Mouse (Mus musculus) limb, embryonic 14.5 days (tissue): ENCODE measurements around the gene Cep350. TPM values are rescaled to one million over a fixed set of nuclear protein-coding genes. Genes with fewer than 3 reads are reported as not detected.

Source experiments
- ATAC-seq: fragments of 200-750 bp; cut with Nextera tagmentation; 2 replicates; pipeline ENCODE4 v1.8.0; 2017; ENCODE audit warnings: low read depth, moderate number of reproducible peaks, moderate TSS enrichment; ENCODE audit not compliant: low FRiP score
- DNase-seq: peaks from one replicate; pipeline ENCODE4 v3.0.0-alpha.2; 2015; ENCODE audit warnings: low spot score
- H3K27ac ChIP-seq: fragments of 300-500 bp; sonication (generic); replicated peaks from 2 replicates; pipeline ENCODE4 v1.5.1; 2014; ENCODE audit warnings: low read depth, mild to moderate bottlenecking, low read length, moderate library complexity, mixed read lengths
- H3K27me3 ChIP-seq: fragments of 300-500 bp; sonication (generic); 2 replicates; pipeline ENCODE4 v1.6.1; 2014; ENCODE audit warnings: low read length, mixed read lengths; ENCODE audit not compliant: control insufficient read depth, insufficient read depth
- H3K36me3 ChIP-seq: fragments of 300-500 bp; sonication (generic); 2 replicates; pipeline ENCODE4 v1.6.1; 2014; ENCODE audit warnings: mild to moderate bottlenecking, low read length, moderate library complexity, mixed read lengths; ENCODE audit not compliant: control insufficient read depth, insufficient read depth
- H3K4me1 ChIP-seq: fragments of 300-500 bp; sonication (generic); 2 replicates; pipeline ENCODE4 v1.6.1; 2014; ENCODE audit warnings: antibody characterized with exemption, low read length, mixed read lengths; ENCODE audit not compliant: control insufficient read depth, insufficient read depth
- H3K4me2 ChIP-seq: fragments of 300-500 bp; sonication (generic); replicated peaks from 2 replicates; pipeline ENCODE4 v1.6.1; 2014; ENCODE audit warnings: low read depth, mild to moderate bottlenecking, low read length, moderate library complexity; ENCODE audit not compliant: severe bottlenecking
- H3K4me3 ChIP-seq: fragments of 300-500 bp; sonication (generic); replicated peaks from 2 replicates; pipeline ENCODE4 v1.5.1; 2014; ENCODE audit warnings: low read length
- H3K9ac ChIP-seq: fragments of 300-500 bp; sonication (generic); 2 replicates; pipeline ENCODE4 v1.6.1; 2014; ENCODE audit warnings: mild to moderate bottlenecking, low read depth, low read length, moderate library complexity; ENCODE audit not compliant: severe bottlenecking
- H3K9me3 ChIP-seq: fragments of 300-500 bp; sonication (generic); 2 replicates; pipeline ENCODE4 v1.6.1; 2016; ENCODE audit warnings: low read length; ENCODE audit not compliant: control insufficient read depth
- POLR2A ChIP-seq: fragments of 200-500 bp; IDR thresholded peaks from 2 replicates; pipeline ENCODE4 v1.8.0; 2012; ENCODE audit warnings: inconsistent platforms, mild to moderate bottlenecking, moderate library complexity, borderline replicate concordance; ENCODE audit not compliant: insufficient read depth, insufficient read length; ENCODE audit errors: extremely low read depth
- WGBS: fragments of 180-500 bp; shearing (Covaris S2); extraction: QIAGEN DNeasy Blood & Tissue Kit; methylation state at CpG from one replicate; pipeline ENCODE4 v1.1.7; 2014; 5-methylcytosine and 5-hydroxymethylcytosine counted together
- polyA plus RNA-seq, 2 experiments: library from polyadenylated mRNA; depleted of rRNA in 1 of 2; stranded (reverse) in 1 of 2; unstranded in 1 of 2; fragments of >200 nt; fragmentation: Nextera tagmentation in 1 of 2; extraction: Ambion mirVana in 1 of 2; gene quantifications; 2 replicates each; pipeline versions ENCODE4 v1.2.1 to v1.2.3; 2012 to 2014

Gene Cep350
- polyA plus RNA-seq, 2 experiments, result 10.9 to 13.4 TPM

DNA sequence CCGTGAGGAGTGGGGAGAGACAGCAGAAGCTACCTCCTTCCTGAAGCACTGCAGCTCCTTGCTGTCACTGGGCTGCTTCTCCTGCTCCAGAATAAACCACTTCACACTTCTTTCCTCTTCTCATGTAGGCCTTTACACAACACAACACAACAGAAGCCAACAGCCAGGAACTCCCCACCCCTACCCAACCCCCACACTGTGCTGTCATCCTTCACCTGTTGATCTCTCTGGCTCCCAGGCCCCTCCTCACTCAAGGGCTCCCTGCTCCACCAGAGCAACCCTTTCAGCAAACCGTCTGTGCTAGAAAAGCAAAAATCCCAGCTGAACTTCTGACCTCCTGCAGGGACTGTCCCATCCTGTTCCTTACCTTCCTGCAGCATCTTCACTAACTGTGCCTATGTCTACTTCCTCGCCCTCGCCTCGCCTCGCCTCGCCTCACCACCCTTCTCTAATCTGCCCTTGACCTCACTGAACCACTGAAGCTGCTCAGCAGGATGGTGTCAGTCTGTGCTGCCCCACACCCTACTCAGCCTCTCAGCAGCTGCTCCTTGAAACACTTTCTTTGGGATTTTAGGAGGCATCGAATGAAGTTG is 145.3 kb downstream of the Cep350 start:
- no peak for DNase-seq
- no peak overlapping the region for H3K27ac ChIP-seq
- H3K4me1 ChIP-seq, result no peaks in the 10 kb centered on the region
- ATAC-seq, result no peak
- TF ChIP-seq POLR2A, result no peak
- H3K9me3 ChIP-seq, result no peaks in the 10 kb centered on the region
- no peak overlapping the region for H3K4me3 ChIP-seq
- H3K36me3 ChIP-seq, result no peaks in the 10 kb centered on the region
- no peak overlapping the region for H3K9ac ChIP-seq
- WGBS, result 63% methylated on average over 8 of the region's 8 CpGs
- no peak overlapping the region for H3K4me2 ChIP-seq
- H3K27me3 ChIP-seq, result no peaks in the 10 kb centered on the region

DNA sequence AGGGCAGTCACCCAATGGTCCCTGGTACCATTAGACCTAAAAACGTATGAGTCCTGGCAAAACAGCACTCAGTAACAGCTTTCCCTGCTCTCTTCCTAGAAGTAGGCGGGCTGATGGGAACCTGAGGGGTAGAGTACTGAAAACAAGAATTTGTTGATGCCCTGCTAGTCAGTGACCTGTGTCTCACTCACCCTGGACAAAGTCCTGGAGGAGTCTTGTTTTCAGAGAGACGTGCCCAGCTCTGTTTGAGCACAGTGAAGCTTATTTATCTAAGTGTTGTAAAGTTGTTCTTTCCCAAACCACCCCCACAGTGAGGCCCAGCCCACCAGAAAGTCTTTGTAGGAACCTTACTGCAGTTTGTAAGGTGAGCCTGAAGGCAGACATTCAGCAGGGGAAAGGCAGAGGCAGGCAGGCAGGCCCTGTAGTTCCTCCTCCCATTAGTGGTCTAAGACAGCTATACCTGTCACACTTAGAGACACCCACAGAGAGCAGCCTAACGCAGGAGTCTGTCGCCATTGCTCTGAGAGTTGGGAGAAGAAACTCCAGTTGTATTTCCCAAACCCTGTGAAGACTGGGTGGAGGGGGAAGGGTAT is 146.2 kb downstream of the Cep350 start:
- Histone ChIP-seq H3K27me3 (no peaks in the 10 kb centered on the region), H3K4me1 (no peaks in the 10 kb centered on the region), H3K4me3 (no peak overlapping the region), H3K36me3 (no peaks in the 10 kb centered on the region), H3K27ac (no peak overlapping the region), H3K9ac (no peak overlapping the region), H3K4me2 (no peak overlapping the region), H3K9me3 (no peaks in the 10 kb centered on the region)
- no peak for TF ChIP-seq POLR2A
- DNase-seq (no peak), ATAC-seq (no peak)
- WGBS, result 33% methylated on average over 5 of the region's 5 CpGs

DNA sequence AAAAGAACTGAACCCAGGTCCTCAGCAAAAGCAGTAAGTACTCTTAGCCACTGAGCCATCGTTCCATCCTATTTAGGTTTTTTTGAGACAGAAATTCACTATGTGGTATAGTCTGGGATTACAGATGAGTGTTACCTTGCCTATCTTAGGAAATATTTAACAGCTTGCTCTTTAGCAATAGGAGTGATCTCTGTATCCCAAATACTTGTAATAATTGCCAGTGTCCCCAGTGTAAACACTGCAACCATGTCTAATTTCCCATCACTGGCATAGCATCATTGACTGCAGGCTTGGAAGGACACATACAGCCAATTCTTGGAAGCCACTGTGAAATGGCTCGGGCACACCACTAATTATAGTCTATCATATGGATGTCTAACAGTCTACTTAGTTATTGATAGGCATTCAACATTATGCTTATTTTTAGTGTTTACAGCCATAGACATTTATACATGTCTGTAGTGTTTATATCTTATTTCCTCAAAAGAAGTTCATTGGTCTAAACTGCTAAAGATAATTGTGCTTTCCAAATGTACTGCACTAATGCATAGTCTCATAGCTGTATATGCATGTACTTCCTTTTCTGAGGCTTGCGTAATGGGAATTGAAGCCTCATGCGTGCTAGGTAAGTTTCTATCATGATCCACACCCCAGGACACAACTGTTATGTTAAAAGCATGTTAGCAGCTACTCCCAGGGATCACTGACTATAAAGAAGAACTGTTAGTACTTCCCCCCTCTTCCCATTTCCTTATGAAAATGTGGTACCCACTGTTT is 146.9 kb downstream of the Cep350 start:
- no peak overlapping the region for H3K4me2 ChIP-seq
- 86% methylated on average over 4 of the region's 4 CpGs for WGBS
- H3K9ac ChIP-seq, result no peak overlapping the region
- TF ChIP-seq POLR2A, result no peak
- no peaks in the 10 kb centered on the region for H3K27me3 ChIP-seq
- ATAC-seq (no peak), DNase-seq (no peak)
- no peaks in the 10 kb centered on the region for H3K4me1 ChIP-seq
- H3K36me3 ChIP-seq, result no peaks in the 10 kb centered on the region
- no peak overlapping the region for H3K27ac ChIP-seq
- H3K4me3 ChIP-seq, result no peak overlapping the region
- H3K9me3 ChIP-seq, result no peaks in the 10 kb centered on the region

DNA sequence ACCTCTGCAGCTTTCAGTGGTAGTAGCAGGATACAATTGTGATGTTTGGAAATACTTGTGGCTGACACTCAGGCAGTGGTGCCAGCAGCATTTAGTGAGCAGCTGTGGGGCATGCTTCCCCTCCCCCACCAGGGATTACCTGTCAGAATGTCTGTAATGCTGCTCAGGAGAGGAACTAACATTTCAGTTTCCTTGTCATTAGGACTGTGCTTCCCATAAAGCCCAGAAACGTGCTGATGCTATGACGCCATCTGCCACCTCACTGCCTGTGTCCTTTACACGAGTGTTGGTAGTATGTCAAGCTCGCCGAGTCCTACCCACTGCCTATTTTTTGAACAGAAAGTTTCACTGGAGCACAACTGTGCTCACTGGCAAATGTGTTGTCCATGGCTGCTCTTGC is 152.4 kb downstream of the Cep350 start:
- Histone ChIP-seq H3K4me2 (no peak overlapping the region), H3K9me3 (no peaks in the 10 kb centered on the region), H3K4me1 (no peaks in the 10 kb centered on the region), H3K9ac (no peak overlapping the region), H3K4me3 (no peak overlapping the region), H3K27ac (no peak overlapping the region), H3K27me3 (no peaks in the 10 kb centered on the region), H3K36me3 (no peaks in the 10 kb centered on the region)
- WGBS, result 84% methylated on average over 5 of the region's 5 CpGs
- DNase-seq, result no peak
- ATAC-seq, result no peak
- no peak for TF ChIP-seq POLR2A

DNA sequence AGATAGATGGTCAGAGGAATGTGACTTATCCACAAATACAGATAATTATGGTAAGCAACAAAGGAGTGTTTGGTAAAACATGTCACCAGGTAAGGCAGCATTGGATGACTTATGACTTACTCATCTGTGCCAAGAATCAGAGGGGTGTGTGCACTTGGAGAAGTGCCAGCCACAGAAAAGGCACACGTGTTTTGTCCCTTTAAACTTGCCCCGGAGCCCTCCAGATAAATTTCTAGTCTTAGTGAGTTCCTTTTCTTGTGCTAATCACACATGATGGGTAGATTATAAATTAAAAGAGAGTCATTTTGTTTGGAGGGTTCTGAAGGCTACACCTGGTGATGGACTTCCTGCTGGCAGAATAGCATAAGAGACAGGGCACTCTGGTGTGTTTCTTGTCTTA is 156.9 kb downstream of the Cep350 start:
- Histone ChIP-seq H3K4me2 (no peak overlapping the region), H3K27me3 (no peaks in the 10 kb centered on the region), H3K36me3 (no peaks in the 10 kb centered on the region), H3K9me3 (no peaks in the 10 kb centered on the region), H3K4me3 (no peak overlapping the region), H3K9ac (no peak overlapping the region), H3K27ac (no peak overlapping the region), H3K4me1 (peaks cover 8% of the 10 kb centered on the region)
- no peak for TF ChIP-seq POLR2A
- 46% methylated on average over 2 of the region's 2 CpGs for WGBS
- DNase-seq (no peak), ATAC-seq (no peak)
